Mouse (Mus musculus): ENCODE measurements at regions not wholly inside any gene's neighbourhood (a gene's known extent, or its start where the extent isn't known, plus 50 kb on each side); places are given as distances from the start of the nearest gene placed in this dataset.

DNA sequence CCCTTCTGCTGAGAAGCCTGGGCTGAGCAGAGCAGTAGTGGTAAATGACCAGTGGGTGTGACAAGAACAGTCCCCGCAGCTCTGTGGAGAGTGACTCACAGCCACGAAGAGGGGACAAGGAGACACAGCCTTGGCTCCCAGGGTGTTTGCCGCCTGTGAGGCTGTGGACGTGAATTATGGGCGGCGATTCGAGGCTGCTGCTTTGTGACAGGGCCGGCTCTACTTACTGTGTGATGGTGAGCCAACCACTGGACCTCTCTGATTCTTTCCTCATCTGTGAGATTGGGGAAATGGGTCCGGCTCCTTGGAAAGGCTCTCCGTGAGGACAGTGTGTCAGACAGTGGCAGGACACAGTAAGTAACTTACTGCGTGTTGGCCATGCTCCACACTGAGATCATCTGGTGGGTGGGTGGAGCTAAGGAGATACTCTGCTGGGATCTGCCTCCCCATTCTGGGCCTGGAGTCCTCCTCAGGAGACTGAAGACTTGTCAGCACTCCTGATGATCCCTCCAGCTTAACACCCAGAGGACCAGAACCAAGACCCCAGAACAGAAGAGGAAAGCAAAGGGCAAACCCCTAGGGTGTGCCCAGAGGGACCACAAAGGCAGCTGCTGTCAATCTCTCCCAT lies 233.3 kb upstream of the Tle3 start:
- no peak for DNase-seq (ENCODE audit: low read depth, low spot score)

DNA sequence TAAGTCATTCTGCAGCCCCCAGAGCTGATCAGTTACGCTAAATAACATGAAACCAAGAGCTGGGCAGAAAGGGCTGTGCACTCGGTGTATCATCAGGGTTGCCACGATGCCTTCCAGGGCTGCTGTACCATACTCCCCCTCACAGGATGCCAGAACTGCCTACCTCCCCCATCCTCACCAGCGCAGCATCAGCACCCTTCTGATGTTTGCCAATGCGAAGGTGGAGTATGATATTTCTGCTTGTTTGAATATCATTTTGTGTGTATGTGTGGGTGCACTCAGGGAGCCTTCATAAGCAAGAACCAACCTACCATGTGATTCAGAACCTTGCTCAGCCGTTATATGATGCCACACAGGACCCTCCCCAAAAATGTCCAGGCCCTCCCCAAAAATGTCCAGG lies 229.1 kb upstream of the Tle3 start:
- no peak for DNase-seq (ENCODE audit: low read depth, low spot score)

GRCm38 (mm10) chr9:61144685-61145318 lies 227.4 kb upstream of the Tle3 start:
- no peak for DNase-seq (ENCODE audit: low read depth, low spot score)

DNA sequence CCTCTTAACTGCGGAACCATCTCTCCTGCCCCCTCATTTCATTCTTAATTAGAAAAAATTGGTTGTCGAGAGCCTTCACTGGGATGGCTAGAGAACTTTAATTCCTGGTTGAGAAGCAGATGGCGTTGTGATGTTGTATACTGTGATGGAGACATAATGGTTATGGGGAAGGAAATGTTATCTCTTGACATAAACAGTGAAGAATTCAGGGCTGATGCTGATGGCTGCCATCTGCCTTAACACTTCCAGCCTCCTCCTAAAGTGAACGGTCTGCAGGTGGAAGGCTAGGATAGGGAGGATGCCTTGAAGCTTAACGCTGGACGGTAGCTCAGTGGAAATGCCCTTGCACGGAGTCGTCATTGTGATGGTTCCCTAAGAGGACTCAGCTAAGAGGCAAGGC lies 226.4 kb upstream of the Tle3 start:
- no peak for DNase-seq (ENCODE audit: low read depth, low spot score)

DNA sequence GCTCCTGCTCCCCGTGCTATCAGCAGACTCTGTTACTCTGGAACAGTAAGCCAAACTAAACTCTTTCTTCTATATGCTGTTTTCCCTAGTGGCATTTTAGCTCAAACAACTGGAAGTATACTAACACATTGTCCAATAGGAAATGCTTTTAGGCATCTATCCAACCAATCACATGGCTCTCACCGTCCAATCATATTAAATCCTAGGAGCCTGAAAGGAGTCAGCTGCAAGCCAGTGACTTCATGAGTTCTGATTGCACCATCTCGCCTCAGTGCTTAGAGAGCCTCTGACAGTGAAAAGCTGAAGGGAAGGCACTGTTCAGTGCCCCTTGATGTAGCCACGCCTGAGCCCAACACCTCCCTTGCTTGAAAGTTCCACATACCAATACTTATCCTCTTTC lies 221.0 kb upstream of the Tle3 start:
- no peak for DNase-seq (ENCODE audit: low read depth, low spot score)

- no peak for DNase-seq (ENCODE audit: low read depth, low spot score)
These were observed 220.2 kb upstream of the Tle3 start for GRCm38 (mm10) chr9:61151901-61152337.

- no peak for DNase-seq (ENCODE audit: low read depth, low spot score)
These were observed 217.4 kb upstream of the Tle3 start for GRCm38 (mm10) chr9:61154721-61155120.

DNA sequence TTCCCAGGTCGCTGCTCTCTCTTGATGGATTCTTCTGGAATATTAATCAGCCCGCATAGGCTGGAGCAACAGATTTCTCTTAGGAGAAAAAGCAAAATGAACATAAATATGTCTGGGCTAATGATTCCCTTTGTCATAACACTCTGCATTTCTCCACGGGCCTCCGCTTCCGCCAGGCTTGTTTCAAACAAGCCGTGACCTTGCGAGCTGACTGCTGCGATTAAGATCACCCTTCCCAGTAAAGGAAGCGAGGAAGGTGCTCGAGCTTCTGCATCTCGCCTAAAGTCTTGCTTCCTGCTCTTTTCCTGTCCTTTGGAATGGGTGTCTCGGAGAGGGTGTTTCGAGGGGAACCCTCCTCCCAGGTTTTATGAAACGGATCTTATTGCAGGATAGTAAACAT lies 216.3 kb upstream of the Tle3 start:
- DNase-seq (ENCODE audit: low read depth, low spot score): no peak

- no peak for DNase-seq (ENCODE audit: low read depth, low spot score)
These were observed 213.9 kb upstream of the Tle3 start for GRCm38 (mm10) chr9:61158192-61158770.

DNA sequence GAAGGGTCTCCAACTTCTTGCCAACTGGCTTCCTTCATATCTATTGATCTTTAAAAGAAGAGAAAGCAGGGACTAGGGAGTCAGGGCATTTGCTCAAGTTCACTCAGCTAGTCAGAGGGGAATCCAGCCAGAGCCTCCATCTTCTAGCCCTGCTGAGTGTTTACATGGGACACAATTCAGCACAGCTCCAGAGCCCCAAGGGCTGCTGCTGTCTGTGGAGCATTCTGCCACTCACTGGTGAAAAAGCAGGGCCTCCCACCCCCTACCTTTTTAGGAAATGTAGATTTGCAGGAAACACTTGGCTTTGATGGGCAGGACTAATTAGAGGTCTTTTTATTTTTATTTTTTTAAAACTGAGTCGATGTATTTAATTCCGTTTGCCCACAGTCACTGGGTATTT lies 213.0 kb upstream of the Tle3 start:
- DNase-seq (ENCODE audit: low read depth, low spot score): no peak

GRCm38 (mm10) chr9:61159616-61160015 lies 212.6 kb upstream of the Tle3 start:
- no peak for DNase-seq (ENCODE audit: low read depth, low spot score)

GRCm38 (mm10) chr9:61162884-61163283 lies 209.3 kb upstream of the Tle3 start:
- DNase-seq (ENCODE audit: low read depth, low spot score): no peak

GRCm38 (mm10) chr9:61163671-61164288 lies 208.4 kb upstream of the Tle3 start:
- DNase-seq (ENCODE audit: low read depth, low spot score): no peak

DNA sequence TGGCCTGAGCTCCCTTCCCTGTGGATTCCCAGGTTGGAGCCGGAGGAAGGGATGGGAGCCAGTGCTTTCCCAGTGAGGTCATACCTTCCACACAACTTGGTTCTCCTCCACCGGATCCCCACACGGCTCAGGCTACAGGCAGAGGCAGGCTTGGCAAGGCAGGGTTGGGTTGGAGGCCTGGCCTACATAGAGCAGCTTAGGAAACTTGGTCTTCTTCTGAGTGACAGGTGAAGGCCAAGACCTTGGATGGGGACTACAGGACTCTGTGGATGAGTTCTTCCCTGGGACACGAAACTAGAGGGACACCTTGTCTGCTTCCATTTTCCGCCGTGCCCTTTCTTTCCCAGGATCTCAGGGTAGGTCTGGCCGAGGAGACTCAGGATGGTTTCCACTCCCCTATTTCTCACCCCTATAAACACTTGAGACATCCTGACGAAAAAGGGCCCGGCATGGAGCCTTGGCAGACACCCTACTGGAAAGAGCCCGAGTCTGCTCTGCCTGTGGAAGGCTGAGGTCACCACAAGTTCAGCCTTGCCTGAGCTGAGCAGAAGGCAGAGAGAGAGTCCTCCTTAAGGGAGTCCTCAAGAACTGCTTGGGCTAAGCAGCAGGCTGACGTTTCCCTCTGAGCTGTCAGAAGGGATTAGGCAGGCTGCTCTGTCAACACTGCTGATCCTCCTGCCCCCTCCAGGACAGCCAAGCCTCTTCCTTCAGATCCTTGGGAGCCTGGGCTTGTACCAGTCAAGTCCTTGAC lies 207.5 kb upstream of the Tle3 start:
- no peak for DNase-seq (ENCODE audit: low read depth, low spot score)

GRCm38 (mm10) chr9:61166115-61166514 lies 206.1 kb upstream of the Tle3 start:
- no peak for DNase-seq (ENCODE audit: low read depth, low spot score)

DNA sequence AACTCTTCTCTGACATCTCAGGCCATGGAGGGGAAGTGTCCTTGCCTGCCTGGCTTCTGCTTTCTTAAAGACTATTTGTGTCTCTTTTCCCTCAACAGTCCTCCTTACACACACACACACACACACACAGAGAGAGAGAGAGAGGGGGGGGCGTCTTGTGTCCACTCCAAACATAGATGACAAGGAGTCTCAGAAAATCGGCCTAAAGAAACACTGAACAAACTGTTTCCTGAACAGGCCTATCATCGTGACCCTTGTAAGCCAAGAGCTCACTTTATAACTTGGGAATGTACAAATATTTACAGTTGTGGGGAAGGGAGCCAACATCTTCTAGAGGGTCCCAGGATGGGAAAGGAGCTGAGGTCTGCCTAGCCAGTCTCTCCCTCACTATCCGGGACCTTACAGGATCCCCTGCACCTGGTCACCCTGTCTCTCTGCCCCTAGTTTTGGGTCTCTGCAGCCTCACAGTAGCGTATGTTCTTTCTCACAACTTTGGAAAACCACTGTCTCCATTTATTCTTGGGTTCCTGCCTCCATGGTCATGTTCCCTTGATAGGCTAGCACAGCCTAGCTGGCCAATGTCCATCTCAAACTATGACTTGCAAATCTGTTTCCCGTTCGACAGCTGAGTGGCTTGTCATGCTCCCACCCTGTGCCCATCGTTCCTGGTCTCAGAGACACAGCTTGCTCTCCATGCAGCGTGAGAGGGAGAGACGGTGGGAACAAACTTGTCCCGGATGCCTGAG lies 204.9 kb upstream of the Tle3 start:
- no peak for DNase-seq (ENCODE audit: low read depth, low spot score)

DNA sequence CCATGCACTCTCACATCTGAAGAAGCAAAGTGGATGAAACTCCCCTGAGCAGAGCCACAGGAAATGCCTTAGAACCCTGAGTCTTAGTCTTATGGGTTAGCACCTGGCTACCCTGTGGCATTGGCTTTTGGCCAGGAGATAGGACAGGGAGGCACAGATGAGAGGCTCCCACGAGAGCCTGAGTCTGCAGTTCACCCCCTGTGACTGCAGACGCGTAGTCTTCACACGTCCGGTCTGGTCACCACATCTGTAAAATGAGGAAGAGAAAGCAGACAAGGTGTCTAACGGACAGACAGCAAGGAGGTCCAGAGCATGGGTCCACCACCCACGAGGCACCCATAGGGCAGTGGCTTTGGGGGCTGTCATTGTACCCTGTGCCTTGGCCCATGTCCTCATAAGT lies 203.2 kb upstream of the Tle3 start:
- no peak for DNase-seq (ENCODE audit: low read depth, low spot score)

- DNase-seq (ENCODE audit: low read depth, low spot score): no peak
These were observed 202.6 kb upstream of the Tle3 start for GRCm38 (mm10) chr9:61169506-61170090.

- no peak for DNase-seq (ENCODE audit: low read depth, low spot score)
These were observed 201.2 kb upstream of the Tle3 start for GRCm38 (mm10) chr9:61170921-61171320.

DNA sequence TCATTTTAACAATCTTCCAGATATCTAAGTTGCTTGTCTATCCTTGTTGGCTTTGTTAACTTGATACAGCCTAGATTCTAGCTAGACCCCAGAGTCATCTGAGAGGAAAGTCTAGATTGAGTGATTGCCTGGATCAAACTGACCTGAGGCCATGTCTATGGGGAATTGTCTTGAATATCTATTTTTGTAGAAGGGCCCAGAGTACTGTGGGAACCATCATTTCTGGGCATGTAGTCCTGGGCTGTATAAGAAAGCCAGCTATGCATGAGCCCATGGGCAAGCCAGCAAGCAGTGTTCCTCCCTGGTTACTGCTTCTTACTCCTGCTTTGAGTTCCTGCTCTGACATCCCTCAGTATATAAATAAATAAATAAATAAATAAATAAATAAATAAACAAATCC lies 199.7 kb upstream of the Tle3 start:
- DNase-seq (ENCODE audit: low read depth, low spot score): no peak

GRCm38 (mm10) chr9:61173548-61173947 lies 198.6 kb upstream of the Tle3 start:
- no peak for DNase-seq (ENCODE audit: low read depth, low spot score)
